10 mouse cellular contexts compared by ENCODE assay signal in genomic region chr2:131799486-131799885, GRCm38 (mm10).
"Had no signal": no experiment of that assay in that cellular context is flagged by ENCODE, and none has a peak within 500 bp of the region (broad histone marks: within the 10 kb centered on the region; RNA-seq: fewer than 3 reads in every experiment).

No protein-coding gene starts in this region.

- DNase-seq: kidney, adult 18-20 months; kidney, postnatal 10 days; kidney, postnatal 4 days; liver; liver, embryonic 13.5 days; liver, postnatal 0 days; lung, postnatal 14 days; right cerebral cortex, postnatal 25 days; thymus, adult 2 months; thymus, postnatal 25 days had no signal
